Mouse (Mus musculus) G1E (cell line): Measurements from ENCODE around the gene Akap6. TPM values are rescaled to one million over a fixed set of nuclear protein-coding genes. Genes with fewer than 3 reads are reported as not detected.

Experiments
- ATAC-seq: 2 replicates; pipeline ENCODE4 v1.8.0; 2016; ENCODE audit warnings: mild to moderate bottlenecking; ENCODE audit not compliant: insufficient number of reproducible peaks, poor library complexity, low FRiP score, severe bottlenecking; ENCODE audit errors: extremely low read depth
- DNase-seq: peaks from one replicate; pipeline ENCODE4 v3.0.0; 2012; ENCODE audit warnings: low spot score
- H3K27me3 ChIP-seq: 2 replicates; pipeline ENCODE4 v1.6.1; 2012; ENCODE audit warnings: mild to moderate bottlenecking, low read length, inconsistent platforms; ENCODE audit not compliant: insufficient read depth
- H3K36me3 ChIP-seq: replicated peaks from 2 replicates; pipeline ENCODE3; 2012; ENCODE audit warnings: mild to moderate bottlenecking, inconsistent platforms
- H3K4me1 ChIP-seq: 2 replicates; pipeline ENCODE4 v1.6.1; 2012; ENCODE audit warnings: low read depth, low read length, inconsistent platforms, mixed read lengths; ENCODE audit not compliant: insufficient read depth
- H3K4me3 ChIP-seq: 2 replicates; pipeline ENCODE4 v1.5.1; 2012; ENCODE audit warnings: low read depth, mild to moderate bottlenecking, inconsistent platforms, low read length, moderate library complexity, mixed read lengths
- H3K9me3 ChIP-seq: replicated peaks from 2 replicates; pipeline ENCODE4 v1.6.1; 2012; ENCODE audit warnings: inconsistent platforms
- CTCF ChIP-seq: IDR thresholded peaks from 2 replicates; pipeline ENCODE4 v1.5.1; 2012; ENCODE audit warnings: low read depth, low read length, inconsistent platforms, mixed read lengths
- GATA1 ChIP-seq: IDR thresholded peaks from 2 replicates; pipeline ENCODE4 v1.6.1; 2012; ENCODE audit warnings: borderline replicate concordance, low read length, inconsistent platforms, mixed read lengths
- GATA2 ChIP-seq: IDR thresholded peaks from 2 replicates; pipeline ENCODE4 v1.6.1; 2012; ENCODE audit warnings: low read depth, low read length, inconsistent platforms, borderline replicate concordance
- POLR2AphosphoS5 ChIP-seq: IDR thresholded peaks from 2 replicates; pipeline ENCODE4 v1.6.1; 2012; ENCODE audit warnings: low read depth, low read length, inconsistent platforms; ENCODE audit not compliant: insufficient replicate concordance
- TAL1 ChIP-seq: conservative IDR thresholded peaks from 2 replicates; pipeline ENCODE4 v1.6.1; 2012; ENCODE audit warnings: low read depth, low read length, inconsistent platforms, mixed read lengths
- polyA plus RNA-seq: library from polyadenylated mRNA; stranded (reverse); fragments of >175 nt; gene quantifications from 2 replicates; pipeline ENCODE4 v1.2.3, GENCODE M21; 2012
- total RNA-seq, 2 experiments: library from RNA; stranded (forward) in 1 of 2; stranded (reverse) in 1 of 2; fragments of 200-1000 nt in 1 of 2; fragments of >200 nt in 1 of 2; fragmentation: Nextera tagmentation in 1 of 2; gene quantifications; 2 replicates each; pipeline ENCODE4 v1.2.3; 2014 to 2017

Akap6 gene
- total and polyA plus RNA-seq, 3 experiments = 0.11 TPM; not detected in 2

DNA sequence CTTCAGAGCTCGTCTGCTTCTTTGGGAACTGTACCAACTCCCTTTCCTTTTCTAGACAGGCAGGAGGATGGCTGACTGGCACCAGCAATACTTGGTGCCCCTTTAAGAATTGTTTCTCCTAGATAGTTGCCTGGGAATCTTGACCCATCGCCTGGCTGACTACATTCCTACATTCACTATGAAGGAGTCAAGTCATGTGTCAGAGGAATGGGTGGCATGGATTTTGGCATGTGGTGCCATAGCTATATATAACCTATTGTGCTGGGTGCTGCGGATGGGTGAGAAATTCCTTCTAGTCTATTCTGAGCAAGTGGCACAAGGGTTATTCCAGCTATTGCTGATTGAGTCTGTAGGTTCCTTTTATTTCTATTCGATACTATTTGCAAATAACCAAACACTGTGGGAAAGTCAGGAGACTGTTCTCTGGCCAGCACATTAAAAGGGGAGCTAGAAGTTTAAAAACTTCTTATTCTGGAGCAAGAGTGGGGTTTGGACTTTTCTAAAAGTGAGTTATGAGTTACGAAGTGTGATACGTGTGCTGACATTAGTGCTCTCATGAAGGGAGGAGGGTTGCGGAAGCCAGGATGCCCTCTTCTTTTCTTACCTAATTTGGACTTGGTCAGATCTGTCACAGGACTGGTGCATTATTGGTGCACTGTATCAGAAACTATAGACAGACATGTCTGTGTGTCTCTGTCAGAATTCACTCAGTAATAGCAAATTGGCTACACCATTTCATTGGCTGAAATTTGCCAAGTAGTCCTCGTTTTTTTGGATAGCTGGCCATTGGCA, 178.0 kb downstream of the Akap6 start:
- no peak for TF ChIP-seq POLR2AphosphoS5
- TF ChIP-seq TAL1 = no peak
- TF ChIP-seq GATA2 = no peak
- TF ChIP-seq GATA1 = no peak
- TF ChIP-seq CTCF = no peak
- no peaks in the 10 kb centered on the region for H3K27me3 ChIP-seq
- no peak for ATAC-seq
- H3K4me3 ChIP-seq = no peak overlapping the region
- no peak for DNase-seq
- H3K36me3 ChIP-seq = no peaks in the 10 kb centered on the region
- no peaks in the 10 kb centered on the region for H3K4me1 ChIP-seq
- peaks cover 41% of the 10 kb centered on the region for H3K9me3 ChIP-seq

DNA sequence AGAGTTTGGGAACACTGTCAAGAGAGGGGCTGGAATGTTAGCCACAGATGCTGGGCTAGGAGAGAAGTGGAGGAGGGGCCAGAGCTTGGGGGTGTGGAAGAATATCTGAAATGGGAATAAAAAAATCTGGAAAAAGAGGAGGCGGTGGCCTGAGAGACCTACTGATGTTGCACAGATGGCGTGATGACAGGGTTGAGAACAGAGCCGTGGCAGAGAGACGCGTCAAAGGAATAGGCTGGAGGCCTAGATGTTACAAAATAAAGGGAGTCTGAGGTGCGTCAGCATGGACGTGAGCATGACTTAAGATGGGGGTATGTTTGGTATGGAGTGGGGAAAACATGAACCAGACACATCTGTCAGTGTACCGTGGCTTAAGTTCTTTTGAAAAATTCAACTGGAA, 180.1 kb downstream of the Akap6 start:
- Histone ChIP-seq H3K36me3 (no peaks in the 10 kb centered on the region), H3K4me1 (no peaks in the 10 kb centered on the region), H3K27me3 (no peaks in the 10 kb centered on the region), H3K9me3 (peaks cover 40% of the 10 kb centered on the region), H3K4me3 (no peak overlapping the region)
- TF ChIP-seq TAL1 (no peak), POLR2AphosphoS5 (no peak), GATA2 (no peak)
- ATAC-seq (no peak), DNase-seq (no peak)

- Histone ChIP-seq H3K27me3 (no peaks in the 10 kb centered on the region), H3K4me1 (no peaks in the 10 kb centered on the region), H3K4me3 (no peak overlapping the region), H3K36me3 (no peaks in the 10 kb centered on the region), H3K9me3 (peaks cover 52% of the 10 kb centered on the region)
- DNase-seq (no peak), ATAC-seq (no peak)
- TF ChIP-seq GATA1 (no peak), CTCF (no peak), POLR2AphosphoS5 (no peak), GATA2 (no peak), TAL1 (no peak)
Measured at GRCm38 (mm10) chr12:52892519-52892918, 193.3 kb downstream of the Akap6 start.

DNA sequence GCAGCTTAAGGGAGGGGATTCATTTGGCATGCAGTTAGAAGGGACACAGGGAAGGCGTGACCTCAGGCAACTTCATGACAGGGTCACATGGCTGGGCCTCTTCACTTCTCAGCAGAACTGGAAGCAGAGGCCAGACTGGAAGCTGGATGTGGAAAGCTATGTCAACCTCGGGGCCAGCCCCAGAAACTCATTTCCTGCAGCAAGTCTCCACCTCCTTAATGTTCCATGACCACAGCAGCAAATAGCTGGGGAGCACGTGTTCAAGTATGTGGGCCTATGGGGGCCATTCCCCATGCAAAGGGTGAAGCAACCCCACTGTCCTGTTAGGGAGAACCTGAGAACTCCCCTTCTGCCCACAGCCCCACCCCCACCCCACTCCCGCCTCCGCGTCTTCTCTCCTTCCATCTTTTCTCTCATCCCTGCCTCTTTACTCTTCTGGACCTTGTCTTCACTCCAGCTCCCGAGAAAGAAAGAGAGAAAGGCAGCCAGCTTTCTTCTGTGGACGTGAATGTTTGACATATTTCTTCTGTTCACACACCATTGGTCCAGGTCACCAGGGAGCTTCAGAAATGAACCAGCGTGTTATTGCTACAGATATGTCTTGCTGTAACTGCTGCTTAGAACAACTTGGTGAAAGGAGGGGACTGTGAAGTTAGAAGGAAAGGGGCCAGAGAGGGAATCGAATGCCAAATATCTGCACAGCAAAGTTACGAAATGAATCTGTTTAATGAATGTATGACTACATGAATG, 194.6 kb downstream of the Akap6 start:
- DNase-seq = no peak
- H3K36me3 ChIP-seq = no peaks in the 10 kb centered on the region
- no peak for TF ChIP-seq GATA2
- no peak for TF ChIP-seq POLR2AphosphoS5
- TF ChIP-seq GATA1 = no peak
- TF ChIP-seq TAL1 = no peak
- no peak for TF ChIP-seq CTCF
- no peak overlapping the region for H3K4me3 ChIP-seq
- H3K4me1 ChIP-seq = no peaks in the 10 kb centered on the region
- peaks cover 51% of the 10 kb centered on the region for H3K9me3 ChIP-seq
- no peaks in the 10 kb centered on the region for H3K27me3 ChIP-seq
- ATAC-seq = no peak

DNA sequence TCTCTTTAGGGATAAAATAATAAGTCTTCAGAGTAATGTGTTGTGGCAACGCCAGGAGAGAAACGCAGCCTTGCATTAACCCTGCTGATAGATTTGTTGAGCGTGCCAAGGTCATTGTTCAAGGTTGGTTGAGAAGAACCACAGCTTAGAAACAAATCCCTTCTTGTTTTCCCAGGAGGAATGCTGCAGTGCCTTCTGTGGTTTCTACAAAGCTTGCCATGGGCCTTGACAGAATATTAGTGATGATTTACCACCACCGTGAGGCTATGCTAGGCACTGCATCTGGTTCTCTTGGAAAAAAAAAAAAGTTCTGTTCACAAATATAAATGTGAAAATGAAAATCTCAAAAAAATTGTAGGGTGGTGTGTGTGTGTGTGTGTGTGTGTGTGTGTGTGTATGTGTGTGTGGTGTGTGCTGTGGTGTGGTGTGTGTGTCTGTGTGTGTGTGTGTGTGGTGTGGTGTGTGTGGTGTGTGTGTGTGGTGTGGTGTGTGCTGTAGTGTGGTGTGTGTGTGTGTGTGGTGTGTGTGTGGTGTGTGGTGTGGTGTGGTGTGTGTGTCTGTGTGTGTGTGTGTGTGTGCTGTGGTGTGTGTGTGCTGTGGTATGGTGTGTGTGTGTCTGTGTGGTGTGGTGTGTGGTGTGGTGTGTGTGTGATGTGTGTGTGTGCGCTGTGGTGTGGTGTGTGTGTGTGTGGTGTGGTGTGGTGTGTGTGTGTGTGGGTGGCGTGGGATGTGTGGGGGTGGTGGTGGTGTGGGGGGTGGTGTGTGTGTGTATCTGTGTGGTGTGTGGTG, 196.7 kb downstream of the Akap6 start:
- peaks cover 46% of the 10 kb centered on the region for H3K9me3 ChIP-seq
- no peak for TF ChIP-seq GATA1
- TF ChIP-seq GATA2 = no peak
- no peak for TF ChIP-seq TAL1
- TF ChIP-seq CTCF = no peak
- no peak; the same call in 1 of the 2 replicates for TF ChIP-seq POLR2AphosphoS5
- DNase-seq = no peak
- H3K4me3 ChIP-seq = peak overlapping the region; percentile 52
- H3K27me3 ChIP-seq = no peaks in the 10 kb centered on the region
- ATAC-seq = no peak
- no peaks in the 10 kb centered on the region for H3K36me3 ChIP-seq
- no peaks in the 10 kb centered on the region for H3K4me1 ChIP-seq

DNA sequence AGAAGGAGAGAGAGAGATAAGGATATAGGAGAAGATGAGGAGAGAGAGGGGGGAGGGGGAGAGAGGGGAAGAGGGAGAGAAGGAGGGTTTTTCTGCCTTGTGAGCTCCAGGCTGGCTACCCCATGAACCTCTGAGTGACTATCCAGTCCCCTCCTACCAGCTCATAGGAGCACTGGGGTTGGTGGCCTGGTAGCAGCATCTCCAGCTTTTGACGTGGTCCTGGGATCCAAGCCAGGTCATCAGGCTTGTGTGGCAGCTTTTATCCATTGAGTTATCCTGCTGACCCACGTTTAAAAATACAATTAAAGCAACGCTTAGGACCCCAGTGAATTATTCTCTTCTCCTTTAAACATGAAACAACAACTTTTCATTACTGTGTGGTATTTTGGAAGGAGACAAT, 197.6 kb downstream of the Akap6 start:
- H3K4me3 ChIP-seq = no peak overlapping the region
- H3K36me3 ChIP-seq = no peaks in the 10 kb centered on the region
- no peaks in the 10 kb centered on the region for H3K4me1 ChIP-seq
- no peaks in the 10 kb centered on the region for H3K27me3 ChIP-seq
- peaks cover 46% of the 10 kb centered on the region for H3K9me3 ChIP-seq
- DNase-seq = no peak
- no peak for ATAC-seq
- TF ChIP-seq CTCF = no peak
- TF ChIP-seq TAL1 = no peak
- TF ChIP-seq POLR2AphosphoS5 = no peak
- TF ChIP-seq GATA2 = no peak
